Mouse (Mus musculus) thymus, adult 2 months (tissue): Measurements from ENCODE around the gene Tmprss9. TPM values are rescaled to one million over a fixed set of nuclear protein-coding genes. Genes with fewer than 3 reads are reported as not detected.

Experiments used
- DNase-seq: peaks from one replicate; pipeline ENCODE4 v3.0.0; 2021
- H3K27ac ChIP-seq: fragments of 200-500 bp; 2 replicates; pipeline ENCODE4 v1.5.1; 2012; ENCODE audit warnings: low read length, control low read depth; ENCODE audit not compliant: control insufficient read depth, insufficient read depth
- H3K27me3 ChIP-seq: fragments of 200-500 bp; 2 replicates; pipeline ENCODE4 v1.6.1; 2012; ENCODE audit warnings: mild to moderate bottlenecking, low read length, moderate library complexity, mixed read lengths; ENCODE audit not compliant: control insufficient read depth, insufficient read depth
- H3K36me3 ChIP-seq: fragments of 200-500 bp; 2 replicates; pipeline ENCODE4 v1.6.1; 2012; ENCODE audit warnings: mild to moderate bottlenecking, low read length, moderate library complexity; ENCODE audit not compliant: control insufficient read depth, insufficient read depth
- H3K4me1 ChIP-seq: fragments of 200-500 bp; replicated peaks from 2 replicates; pipeline ENCODE4 v1.6.1; 2012; ENCODE audit warnings: low read length; ENCODE audit not compliant: control insufficient read depth, insufficient read depth
- H3K4me3 ChIP-seq: fragments of 200-500 bp; 2 replicates; pipeline ENCODE4 v1.5.1; 2012; ENCODE audit warnings: mild to moderate bottlenecking, low read length, control low read depth, moderate library complexity; ENCODE audit not compliant: control insufficient read depth, insufficient read depth
- CTCF ChIP-seq: fragments of 200-500 bp; IDR thresholded peaks from 2 replicates; pipeline ENCODE4 v1.5.1; 2012; ENCODE audit warnings: mild to moderate bottlenecking, control low read depth, low read length, moderate library complexity, borderline replicate concordance; ENCODE audit not compliant: control insufficient read depth, poor library complexity, insufficient read depth; ENCODE audit errors: extremely low read depth
- POLR2A ChIP-seq: fragments of 200-500 bp; IDR thresholded peaks from 2 replicates; pipeline ENCODE4 v1.6.1; 2012; ENCODE audit warnings: mild to moderate bottlenecking, low read length, control low read depth, moderate library complexity; ENCODE audit not compliant: control insufficient read depth, poor library complexity, insufficient read depth; ENCODE audit errors: extremely low read depth
- WGBS: fragments of 180-500 bp; shearing (Covaris S2); methylation state at CpG from one replicate; pipeline ENCODE4 v1.1.7; 2018; 5-methylcytosine and 5-hydroxymethylcytosine counted together
- polyA plus RNA-seq: library from polyadenylated mRNA; depleted of rRNA; stranded (reverse); fragments of >200 nt; gene quantifications from 2 replicates; pipeline ENCODE4 v1.2.3, GENCODE M21; 2012

The Tmprss9 gene
- polyA plus RNA-seq, 1 experiment: 0.28 TPM

GRCm38 (mm10) chr10:80857848-80858247, 13.8 kb upstream of the Tmprss9 start:
- Histone ChIP-seq H3K36me3 (no peaks in the 10 kb centered on the region), H3K27ac (no peak overlapping the region), H3K4me3 (no peak overlapping the region), H3K4me1 (peaks cover 20% of the 10 kb centered on the region), H3K27me3 (no peaks in the 10 kb centered on the region)
- TF ChIP-seq POLR2A: no peak
- TF ChIP-seq CTCF: no peak
- DNase-seq: no peak
- 90% methylated on average over 3 of the region's 3 CpGs for WGBS

GRCm38 (mm10) chr10:80858350-80858935, 13.2 kb upstream of the Tmprss9 start:
- Histone ChIP-seq H3K27me3 (no peaks in the 10 kb centered on the region), H3K4me3 (no peak overlapping the region), H3K36me3 (no peaks in the 10 kb centered on the region), H3K27ac (no peak overlapping the region), H3K4me1 (peaks cover 20% of the 10 kb centered on the region)
- 96% methylated on average over 7 of the region's 7 CpGs for WGBS
- no peak for DNase-seq
- TF ChIP-seq CTCF: no peak
- no peak for TF ChIP-seq POLR2A

- no peaks in the 10 kb centered on the region for H3K4me1 ChIP-seq
- H3K36me3 ChIP-seq: no peaks in the 10 kb centered on the region
- 98% methylated on average over 5 of the region's 5 CpGs for WGBS
- TF ChIP-seq CTCF (no peak), POLR2A (no peak)
- no peak overlapping the region for H3K4me3 ChIP-seq
- no peak for DNase-seq
- H3K27me3 ChIP-seq: no peaks in the 10 kb centered on the region
- no peak overlapping the region for H3K27ac ChIP-seq
These were observed 9.3 kb upstream of the Tmprss9 start for GRCm38 (mm10) chr10:80862305-80862704.

DNA sequence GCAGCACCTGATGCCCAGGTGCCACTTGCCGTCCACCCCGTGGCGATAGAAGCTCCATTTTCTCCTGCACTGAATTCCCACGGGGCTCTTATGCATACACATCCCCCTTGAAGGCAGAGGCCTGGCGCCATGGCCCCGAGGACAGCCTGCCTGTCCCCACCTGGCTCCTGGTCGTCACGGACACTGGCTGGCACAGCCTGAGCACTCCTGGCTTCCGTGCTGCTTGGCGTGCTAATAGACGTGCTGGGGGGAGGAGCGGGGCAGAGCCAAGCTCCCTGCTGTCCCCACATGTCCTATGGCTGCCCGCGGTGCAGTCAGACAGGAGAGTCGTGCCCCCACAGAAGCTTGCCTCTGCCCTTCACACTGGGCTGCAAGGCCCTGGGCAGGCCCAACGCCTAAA, 7.2 kb upstream of the Tmprss9 start:
- Histone ChIP-seq H3K4me1 (no peaks in the 10 kb centered on the region), H3K36me3 (no peaks in the 10 kb centered on the region), H3K4me3 (no peak overlapping the region), H3K27me3 (no peaks in the 10 kb centered on the region), H3K27ac (no peak overlapping the region)
- DNase-seq: no peak
- TF ChIP-seq POLR2A (no peak), CTCF (no peak)
- WGBS: 96% methylated on average over 16 of the region's 16 CpGs

GRCm38 (mm10) chr10:80870993-80871392, 655 bp upstream of the Tmprss9 start:
- no peak for DNase-seq
- H3K27ac ChIP-seq: no peak overlapping the region
- WGBS: 70% methylated on average over 3 of the region's 6 CpGs

DNA sequence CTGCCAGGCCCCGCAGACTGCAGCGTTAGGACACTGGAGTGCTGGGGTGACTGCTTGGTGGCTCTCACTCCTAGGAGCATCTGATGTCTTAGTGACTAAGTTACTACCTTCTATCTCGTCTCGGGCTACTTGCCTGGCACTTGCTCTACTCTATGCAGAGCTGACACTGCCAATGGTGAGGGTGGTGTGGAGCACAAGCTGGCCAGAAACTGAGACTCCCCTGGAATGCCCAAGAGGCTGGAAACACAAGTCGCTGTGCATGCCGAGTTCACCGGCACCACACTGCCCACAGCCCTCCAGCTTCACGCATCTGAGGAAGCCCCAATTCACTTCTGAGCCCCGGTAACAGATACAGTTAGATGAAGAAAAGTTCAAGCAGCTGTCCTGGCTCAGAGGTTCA, 2.4 kb downstream of the Tmprss9 start:
- TF ChIP-seq CTCF: no peak
- TF ChIP-seq POLR2A: no peak
- Histone ChIP-seq H3K27ac (no peak overlapping the region), H3K4me1 (no peaks in the 10 kb centered on the region; the same call in 1 of the 2 replicates), H3K27me3 (no peaks in the 10 kb centered on the region), H3K36me3 (no peaks in the 10 kb centered on the region), H3K4me3 (no peak overlapping the region)
- DNase-seq: no peak
- WGBS: 92% methylated on average over 9 of the region's 9 CpGs

More at GRCm38 (mm10) chr10:80870993-80871392, 655 bp upstream of the Tmprss9 start:
- H3K4me3 ChIP-seq: no peak overlapping the region
- TF ChIP-seq POLR2A: no peak
- no peak for TF ChIP-seq CTCF
- H3K4me1 ChIP-seq: no peaks in the 10 kb centered on the region
- no peaks in the 10 kb centered on the region for H3K27me3 ChIP-seq
- H3K36me3 ChIP-seq: no peaks in the 10 kb centered on the region

- TF ChIP-seq POLR2A: no peak
- TF ChIP-seq CTCF: no peak
- 30% methylated on average over 5 of the region's 5 CpGs for WGBS
- peak; percentile 65 for DNase-seq
- H3K4me1 ChIP-seq: no peaks in the 10 kb centered on the region; the same call in 1 of the 2 replicates
- no peak overlapping the region for H3K4me3 ChIP-seq
- H3K36me3 ChIP-seq: no peaks in the 10 kb centered on the region
- no peaks in the 10 kb centered on the region for H3K27me3 ChIP-seq
- H3K27ac ChIP-seq: no peak overlapping the region
These were observed 4.4 kb downstream of the Tmprss9 start for GRCm38 (mm10) chr10:80876028-80876427.
